Mouse (Mus musculus): ENCODE measurements around the gene Foxn3. TPM values are rescaled to one million over a fixed set of nuclear protein-coding genes. Genes with fewer than 3 reads are reported as not detected.

Foxn3 gene
- total RNA-seq, 2 experiments from 2014 or later: 128 to 143 TPM

DNA sequence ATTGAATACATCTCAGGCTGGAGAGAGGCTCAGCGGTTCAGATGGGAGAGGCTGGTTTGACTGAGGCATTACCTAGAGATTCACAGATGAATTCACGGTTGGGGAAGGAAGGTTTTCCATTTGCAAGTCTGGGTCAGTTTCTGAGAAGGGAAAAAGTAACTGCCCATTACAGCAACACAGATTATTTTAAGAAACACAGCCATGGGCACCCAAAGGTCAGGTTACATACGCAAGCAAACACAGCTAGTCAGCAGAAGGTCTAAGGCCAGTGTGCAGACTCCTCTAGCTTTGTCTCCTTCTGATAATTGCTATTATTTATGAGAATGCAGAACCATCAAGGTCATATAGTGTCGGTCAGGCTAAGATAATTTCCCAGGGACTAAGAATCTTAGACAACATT lies 284.0 kb downstream of the Foxn3 start:
- intact Hi-C loops (cut with DNase I): no loop called here
- no peak for DNase-seq

DNA sequence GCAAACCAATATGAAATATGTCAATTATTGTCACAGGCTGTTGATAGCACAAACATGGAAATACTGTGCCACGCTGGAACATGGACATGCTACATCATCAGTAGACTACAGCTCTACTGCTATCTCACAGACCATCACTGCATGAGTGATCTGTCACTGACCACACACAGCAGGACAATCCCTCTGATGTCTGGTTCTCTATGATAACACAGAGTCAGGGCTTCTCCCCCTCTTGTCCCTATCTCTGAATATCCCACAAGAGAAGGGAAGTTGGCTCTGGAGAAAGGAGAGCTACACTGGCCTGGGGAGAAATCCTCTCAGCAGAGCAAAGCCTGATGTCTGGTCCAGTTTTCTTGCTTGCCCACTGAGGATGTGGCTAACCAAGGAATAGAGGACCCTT lies 288.8 kb downstream of the Foxn3 start:
- intact Hi-C loops (cut with DNase I): no loop called here

DNA sequence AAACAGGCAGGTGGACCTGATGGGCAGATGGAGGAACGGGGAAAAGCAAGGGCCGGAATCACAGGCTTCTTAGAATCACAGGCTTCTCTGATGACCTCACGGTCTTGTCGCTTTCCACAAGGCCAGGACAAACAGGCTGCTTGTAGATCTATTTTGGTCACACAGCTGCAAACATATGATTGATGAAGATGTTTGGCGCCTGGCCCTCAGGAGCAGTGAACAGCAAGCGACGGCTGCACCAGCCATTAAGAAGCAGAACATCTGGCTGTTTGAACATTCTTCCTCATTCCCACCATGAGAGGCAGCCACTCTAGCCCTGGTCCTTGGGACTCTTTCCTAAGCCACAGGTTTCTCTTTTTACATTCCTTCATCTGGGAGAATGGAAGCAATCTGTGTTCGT lies 294.0 kb downstream of the Foxn3 start:
- DNase-seq: peak; percentile 79 to 86
- intact Hi-C loops (cut with DNase I): no loop called here

More for the DNA sequence above, 288.8 kb downstream of the Foxn3 start:
- no peak for DNase-seq

DNA sequence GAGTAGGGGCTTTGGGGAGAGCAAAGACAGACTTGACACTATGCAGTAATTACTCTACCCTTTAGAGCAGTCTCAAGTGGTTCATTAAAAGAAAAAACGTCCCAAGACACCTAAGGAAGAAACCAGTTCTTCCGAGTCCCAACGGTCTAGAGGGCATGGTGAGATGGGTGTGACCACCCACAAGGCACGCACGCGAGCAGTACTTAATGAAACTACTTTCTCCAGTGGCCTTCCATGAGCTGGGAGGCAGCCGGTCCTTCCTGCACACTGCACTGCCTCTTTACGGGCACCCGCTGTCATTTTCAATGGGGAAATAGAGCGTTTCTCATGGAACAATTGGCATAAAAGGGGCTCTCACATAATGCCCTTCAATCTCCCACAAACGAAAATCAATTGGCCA lies 294.4 kb downstream of the Foxn3 start:
- intact Hi-C loops (cut with DNase I): no loop called here
- no peak for DNase-seq

DNA sequence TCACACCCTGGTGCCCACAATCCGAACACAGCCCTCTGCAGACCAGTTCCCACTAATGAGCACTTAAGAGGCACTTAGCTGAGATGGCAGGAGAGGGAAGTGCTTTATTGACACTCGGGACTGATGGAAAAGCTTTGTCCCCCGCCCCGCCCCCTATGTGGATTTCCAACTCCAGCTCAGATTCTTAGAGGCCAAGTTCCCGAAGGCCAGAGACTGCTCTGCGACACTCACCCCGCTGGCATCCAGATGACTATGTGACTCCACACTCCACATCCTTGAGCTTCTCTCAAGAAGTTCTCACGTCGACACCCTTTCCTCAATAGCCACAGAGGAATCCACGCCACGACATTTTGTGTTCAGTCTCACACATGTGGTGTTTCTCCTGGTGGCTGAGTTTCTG lies 295.6 kb downstream of the Foxn3 start:
- intact Hi-C loops (cut with DNase I): no loop called here
- DNase-seq: no peak

DNA sequence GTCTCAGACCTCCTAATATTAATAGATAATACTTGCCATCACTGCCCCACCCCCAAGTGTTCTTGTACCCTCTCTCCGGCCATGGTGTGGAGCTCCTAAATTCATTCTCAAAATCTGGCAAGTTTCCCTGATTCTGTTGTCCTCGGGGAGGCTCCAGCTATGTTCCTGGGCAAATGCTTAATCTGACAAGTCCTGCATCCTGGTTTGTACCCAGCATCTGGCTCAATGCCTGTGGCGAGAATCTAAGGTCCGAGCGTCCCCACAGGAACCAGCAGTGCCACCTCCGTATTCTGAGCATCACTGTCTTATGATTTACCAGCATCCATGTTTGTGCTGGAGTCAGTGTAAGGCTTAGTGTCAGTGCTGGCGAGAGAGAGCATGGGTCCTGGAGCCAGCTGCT lies 296.9 kb downstream of the Foxn3 start:
- intact Hi-C loops (cut with DNase I): no loop called here
- DNase-seq: no peak

DNA sequence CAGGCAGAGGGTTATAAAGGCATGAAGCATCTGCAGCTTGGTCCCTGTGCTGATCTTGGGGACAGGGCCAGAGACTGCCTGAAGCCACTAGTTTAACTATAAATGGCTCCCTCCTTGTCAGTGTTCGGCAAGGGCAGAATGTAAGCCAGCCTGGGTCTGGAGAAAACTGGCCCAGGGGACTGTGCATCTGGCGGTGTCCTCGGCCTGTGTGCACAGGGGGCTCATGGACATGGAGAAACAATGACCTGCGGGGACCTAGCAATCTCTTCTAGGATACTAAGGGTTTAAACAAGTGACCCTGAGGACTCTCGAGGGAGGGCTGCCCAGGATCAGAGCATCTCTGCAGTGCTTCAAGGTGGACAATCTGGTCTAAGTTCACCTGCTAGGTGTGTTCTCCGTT lies 297.6 kb downstream of the Foxn3 start:
- no peak for DNase-seq
- intact Hi-C loops (cut with DNase I): no loop called here

DNA sequence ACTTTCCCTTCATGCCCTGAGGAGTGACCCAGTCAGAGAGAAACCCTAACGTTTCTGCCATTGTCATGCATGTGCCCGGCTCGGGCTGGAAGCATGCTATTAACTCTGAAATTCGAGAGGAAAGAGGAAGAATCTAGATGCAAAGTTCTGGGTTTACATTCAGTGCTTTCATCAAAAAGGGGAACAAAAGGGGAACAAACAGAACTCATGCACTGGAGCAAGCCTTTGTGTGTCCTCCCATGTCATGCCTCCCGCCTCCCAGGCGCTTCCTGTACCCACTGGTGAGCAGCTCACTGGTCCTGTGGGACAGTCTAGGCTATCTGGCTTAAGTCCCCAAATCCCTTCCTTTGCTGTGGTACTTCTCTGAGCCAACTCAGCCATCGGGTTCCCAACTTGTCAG lies 299.0 kb downstream of the Foxn3 start:
- DNase-seq: no peak
- intact Hi-C loops (cut with DNase I): no loop called here

DNA sequence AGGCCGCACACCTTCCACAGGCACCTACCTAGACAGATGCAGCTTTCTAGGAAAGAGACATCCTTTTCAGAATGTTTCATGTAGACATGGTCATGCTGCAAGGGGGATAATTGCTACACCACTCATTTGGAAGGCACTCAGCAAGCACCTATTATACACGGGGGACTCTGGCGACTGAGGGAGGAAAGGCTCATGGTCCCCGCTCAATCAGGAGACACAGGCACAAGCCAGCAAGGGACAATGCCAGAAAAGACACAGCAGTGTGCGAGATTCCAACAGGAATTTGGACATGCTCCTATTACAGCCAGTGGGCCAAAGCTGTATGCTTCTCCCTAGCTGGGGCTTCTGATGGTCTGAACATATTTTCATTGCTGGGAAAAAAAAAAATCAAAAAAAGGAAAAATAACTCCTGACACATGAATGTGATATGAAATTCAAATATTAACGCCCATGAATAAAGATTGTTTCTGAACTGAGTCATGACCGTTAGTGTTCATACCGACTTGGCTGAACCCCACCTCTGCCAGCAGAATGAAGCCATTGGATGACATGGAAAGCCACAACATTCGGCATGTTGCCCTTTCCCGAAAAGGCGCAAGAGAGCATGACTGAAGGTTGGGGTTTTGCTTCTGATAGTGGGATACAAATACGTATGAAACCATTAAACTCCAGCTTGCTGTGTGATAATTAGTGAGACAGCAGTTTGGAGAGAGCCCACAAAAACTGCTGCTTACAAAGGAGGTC lies 299.6 kb downstream of the Foxn3 start:
- peak; percentile 38 to 52 for DNase-seq
- intact Hi-C loops (cut with DNase I): no loop called here

DNA sequence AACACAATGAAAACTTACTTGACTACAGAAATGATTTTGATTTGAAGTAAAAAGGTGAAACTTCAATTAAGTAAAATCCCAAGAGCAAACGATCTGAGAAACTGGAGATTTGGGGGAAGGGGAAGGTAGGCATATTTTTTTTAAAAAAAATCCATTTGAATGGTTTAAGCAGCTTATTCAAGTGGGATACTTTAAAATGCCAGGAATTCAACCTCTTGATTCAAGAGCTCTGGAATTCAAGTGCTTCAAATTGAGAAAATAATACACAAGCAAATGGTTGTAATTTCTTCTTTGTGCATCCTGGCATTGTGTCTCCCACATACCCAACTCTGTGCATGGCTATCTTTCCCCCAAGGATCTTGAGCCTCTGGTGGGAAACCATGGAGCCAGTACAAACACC lies 300.5 kb downstream of the Foxn3 start:
- intact Hi-C loops (cut with DNase I): no loop called here
- DNase-seq: no peak

DNA sequence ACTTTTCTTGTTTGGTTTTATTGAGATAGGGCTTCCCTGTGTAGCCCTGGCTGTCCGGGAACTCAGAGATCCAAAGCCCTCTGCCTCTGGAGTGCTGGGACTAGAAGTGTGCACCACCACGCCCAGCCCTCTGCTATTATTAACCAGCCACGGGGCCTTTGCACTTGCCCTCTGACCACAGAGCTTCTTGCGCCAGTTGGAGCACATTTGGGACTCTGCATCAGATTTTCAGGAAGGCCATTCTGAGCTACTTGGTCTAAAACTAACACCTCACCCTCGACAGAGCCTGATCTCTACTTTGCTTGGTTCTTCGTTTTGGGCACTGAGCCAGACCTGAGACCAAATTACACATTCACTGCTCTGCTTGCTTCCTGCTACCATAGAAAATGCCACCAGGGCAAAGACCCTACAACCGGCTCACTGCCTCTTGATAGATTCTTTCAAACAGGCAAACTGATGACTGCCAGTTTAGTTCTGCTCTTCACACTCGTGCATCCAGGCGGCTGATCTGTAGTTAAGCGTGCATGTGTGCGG lies 301.2 kb downstream of the Foxn3 start:
- intact Hi-C loops (cut with DNase I): no loop called here
- no peak for DNase-seq

DNA sequence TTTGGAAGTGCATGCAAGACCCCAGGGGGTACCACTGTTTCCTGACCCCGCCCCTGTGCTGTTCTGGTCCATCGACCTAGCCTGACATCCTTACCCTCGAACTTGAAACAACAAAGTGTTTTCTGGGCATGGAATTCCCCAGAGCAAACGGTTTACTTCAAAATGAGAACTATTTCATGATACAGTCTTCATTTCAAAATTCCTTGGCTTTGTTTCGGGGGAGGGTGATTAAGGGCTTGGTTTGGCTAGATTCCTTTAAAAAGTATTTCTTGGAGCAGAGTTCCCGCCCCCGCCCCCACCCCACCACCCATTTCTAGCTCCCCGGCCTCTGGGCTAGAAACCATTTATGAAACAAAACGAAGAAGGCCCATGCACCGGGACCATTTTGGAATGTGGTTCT lies 303.2 kb downstream of the Foxn3 start:
- intact Hi-C loops (cut with DNase I): no loop called here

DNA sequence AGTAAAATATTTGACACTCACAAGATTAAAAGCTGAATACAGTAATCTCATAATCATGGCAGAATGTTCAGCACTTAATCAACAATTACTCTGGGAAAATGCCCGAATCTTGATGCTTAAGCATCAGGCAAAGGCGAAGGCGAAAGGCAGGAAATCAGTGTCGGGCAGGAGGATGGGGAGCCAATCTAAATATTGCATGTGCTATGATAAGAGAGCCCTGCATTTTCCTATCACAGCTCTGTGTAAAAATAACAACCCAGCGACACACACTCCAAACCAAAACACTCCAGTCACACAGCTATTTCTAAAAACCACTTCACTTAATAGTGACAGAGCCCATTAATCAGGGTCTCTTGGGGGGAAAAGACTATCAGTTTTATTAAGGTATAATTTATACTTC lies 305.8 kb downstream of the Foxn3 start:
- no peak for DNase-seq
- intact Hi-C loops (cut with DNase I): no loop called here

More for the DNA sequence above, 303.2 kb downstream of the Foxn3 start:
- no peak for DNase-seq

DNA sequence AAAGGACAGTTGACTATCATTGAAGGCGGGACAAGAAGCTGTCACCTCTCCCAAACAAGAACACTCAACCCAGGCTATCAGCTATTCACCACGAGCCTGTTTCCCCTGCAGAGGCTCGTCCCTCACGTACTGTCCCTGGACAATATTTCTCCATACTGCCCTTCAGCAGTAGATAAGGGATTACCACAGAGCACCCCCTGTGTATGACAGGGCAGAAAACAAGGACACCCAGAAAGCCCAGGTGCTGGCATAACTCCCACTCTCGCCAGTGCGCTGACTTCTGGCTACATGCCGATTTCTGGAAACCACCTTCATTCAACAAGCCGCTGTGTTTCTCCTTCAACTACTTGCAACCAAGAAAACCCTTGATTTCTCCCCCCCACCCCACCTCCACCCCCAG lies 306.4 kb downstream of the Foxn3 start:
- intact Hi-C loops (cut with DNase I): no loop called here
- no peak for DNase-seq

DNA sequence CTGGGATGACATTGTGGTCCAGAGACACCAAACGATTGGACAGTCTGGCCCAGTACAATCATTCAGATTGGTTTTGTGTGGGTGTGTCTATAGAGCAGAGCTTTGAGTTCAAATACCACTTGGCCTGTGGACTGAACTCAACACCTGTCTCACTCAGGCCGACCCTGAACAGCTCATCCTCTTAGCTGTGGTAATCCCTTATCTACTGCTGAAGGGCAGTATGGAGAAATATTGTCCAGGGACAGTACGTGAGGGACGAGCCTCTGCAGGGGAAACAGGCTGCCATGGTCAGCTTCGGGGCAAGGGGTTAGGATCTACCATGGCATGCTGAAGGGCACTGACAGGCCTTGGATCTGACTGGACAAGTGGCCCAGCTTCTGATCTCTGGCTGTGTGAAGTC lies 306.9 kb downstream of the Foxn3 start:
- intact Hi-C loops (cut with DNase I): no loop called here
- DNase-seq: no peak

DNA sequence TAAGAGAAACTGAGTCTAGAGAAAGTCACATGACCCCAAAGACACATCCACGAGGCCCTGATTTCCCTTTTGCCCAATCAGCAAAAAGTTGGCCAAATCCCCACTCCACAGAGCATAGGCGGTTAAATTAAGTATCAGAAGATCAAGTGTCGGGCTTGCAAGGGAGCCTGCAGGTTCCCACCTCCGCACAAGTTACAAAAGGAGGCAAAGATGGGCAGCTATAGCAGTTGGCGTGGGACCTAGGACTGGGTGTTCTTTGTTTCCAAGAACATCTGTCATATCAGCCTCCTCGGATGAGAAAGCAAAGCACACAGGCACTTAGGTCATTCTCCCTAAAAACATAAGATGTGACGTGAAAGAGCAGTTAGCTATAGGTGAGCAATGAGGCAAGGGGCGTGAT lies 308.9 kb downstream of the Foxn3 start:
- no peak for DNase-seq
- intact Hi-C loops (cut with DNase I): no loop called here

DNA sequence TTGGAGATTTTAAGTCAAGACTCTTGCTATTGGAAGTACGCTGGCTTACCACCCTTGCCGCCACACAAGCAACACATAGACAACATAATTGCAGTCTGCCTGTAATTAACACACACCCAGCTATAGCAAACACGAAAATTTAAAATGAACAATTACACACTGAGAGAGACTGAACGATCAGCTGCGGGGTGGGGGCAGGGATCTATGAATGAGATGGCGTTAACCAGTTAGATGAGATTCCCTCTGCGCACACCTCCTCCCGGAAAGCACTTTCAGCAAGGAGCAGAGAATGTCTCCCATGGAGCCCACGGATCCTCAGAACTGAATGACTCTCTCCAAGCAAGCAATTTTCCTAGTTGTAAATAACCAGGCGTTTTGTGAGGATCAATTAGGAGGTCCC lies 309.8 kb downstream of the Foxn3 start:
- intact Hi-C loops (cut with DNase I): no loop called here

DNA sequence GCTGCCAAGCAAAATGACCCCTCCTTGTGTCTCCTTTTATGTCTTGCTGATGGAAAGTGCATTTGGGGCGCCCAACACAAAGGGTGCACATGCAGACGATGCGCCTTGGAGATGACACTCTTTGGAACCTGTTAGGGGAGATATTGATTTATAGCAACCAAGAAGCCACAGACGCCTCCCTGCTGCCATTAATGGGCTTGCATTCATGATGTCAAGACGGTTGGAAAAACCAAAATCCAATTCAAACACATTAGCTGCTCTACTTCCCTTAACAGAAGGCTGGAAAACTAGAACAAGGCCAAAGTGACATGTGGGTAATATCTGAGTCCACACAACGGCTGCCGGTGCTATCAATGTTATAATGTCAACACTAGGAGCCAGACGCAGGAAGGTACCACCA lies 314.8 kb downstream of the Foxn3 start:
- DNase-seq: no peak
- intact Hi-C loops (cut with DNase I): no loop called here

More for the DNA sequence above, 309.8 kb downstream of the Foxn3 start:
- no peak for DNase-seq

DNA sequence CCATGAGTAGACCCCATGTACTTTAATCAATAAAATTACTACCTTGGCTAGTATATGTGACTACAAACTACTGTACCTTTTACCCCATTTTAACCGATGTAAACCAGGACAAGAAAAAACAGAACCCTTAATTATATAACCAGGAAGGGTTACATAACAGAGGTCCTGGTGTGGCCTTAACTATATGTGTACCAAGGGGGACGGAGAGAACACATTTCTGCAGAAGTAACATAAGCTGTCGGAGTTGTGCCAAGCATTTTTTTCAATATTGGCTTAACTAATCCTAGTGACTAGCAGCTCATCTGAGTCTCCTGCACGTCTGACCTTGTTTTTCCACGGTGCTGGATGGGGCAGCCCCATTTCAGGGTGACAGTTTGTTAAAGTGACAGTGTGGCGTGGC lies 315.4 kb downstream of the Foxn3 start:
- no peak for DNase-seq
- intact Hi-C loops (cut with DNase I): no loop called here

DNA sequence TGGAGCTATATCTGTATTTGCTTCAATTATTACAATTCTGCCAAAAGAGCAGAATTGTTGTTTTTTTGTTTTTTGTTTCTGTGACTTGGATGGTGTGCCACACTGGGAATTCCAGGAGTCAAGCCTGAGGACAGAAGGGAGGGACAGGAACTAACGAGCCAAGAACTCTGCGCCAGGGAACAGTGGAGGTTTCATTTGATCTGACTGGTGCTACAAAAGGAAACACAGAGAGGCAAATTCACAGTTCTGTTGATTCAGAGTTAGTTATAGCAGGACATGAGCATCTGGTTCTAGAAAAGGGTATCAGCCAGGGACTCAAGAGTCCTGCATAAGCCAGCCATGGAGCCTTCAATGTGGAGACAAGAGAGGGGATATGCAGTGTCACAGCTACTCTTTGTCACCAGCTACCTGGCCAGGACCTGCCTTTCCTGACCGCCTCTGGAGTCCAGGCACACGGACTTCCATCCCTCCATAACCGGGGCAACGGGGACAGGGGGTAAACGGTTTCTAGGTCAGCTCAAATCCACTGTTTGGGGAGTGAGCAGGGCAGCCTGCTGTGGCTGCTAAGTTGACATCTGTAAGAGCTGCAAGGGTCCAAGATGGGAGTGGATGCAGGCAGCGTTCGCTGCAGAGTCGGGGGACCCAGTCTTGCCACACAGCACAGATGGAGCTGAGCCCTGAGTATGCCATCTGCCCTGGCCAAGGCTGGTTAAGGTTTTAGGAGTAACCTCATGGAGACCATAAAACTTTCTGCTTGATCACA lies 316.2 kb downstream of the Foxn3 start:
- intact Hi-C loops (cut with DNase I): no loop called here
- no peak for DNase-seq

DNA sequence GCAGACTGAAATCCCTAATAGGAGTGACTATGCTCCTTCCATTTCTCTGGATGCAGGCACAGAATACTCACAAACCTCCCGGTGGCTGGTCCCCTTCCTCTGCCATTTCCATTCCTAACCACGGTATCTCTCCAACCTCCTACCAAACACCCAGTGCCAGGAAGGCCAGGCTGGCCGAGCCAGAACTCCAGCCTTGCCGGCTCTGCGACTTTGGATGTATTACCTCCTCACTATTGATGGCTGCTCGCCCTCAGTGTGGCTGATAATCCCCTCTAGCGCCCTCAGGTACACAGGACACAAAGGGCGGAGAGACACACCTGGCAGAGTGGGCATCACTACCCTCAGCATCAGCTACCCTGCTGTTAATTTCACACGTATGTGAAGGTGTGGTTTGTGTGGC lies 318.7 kb downstream of the Foxn3 start:
- intact Hi-C loops (cut with DNase I): no loop called here
- DNase-seq: no peak

DNA sequence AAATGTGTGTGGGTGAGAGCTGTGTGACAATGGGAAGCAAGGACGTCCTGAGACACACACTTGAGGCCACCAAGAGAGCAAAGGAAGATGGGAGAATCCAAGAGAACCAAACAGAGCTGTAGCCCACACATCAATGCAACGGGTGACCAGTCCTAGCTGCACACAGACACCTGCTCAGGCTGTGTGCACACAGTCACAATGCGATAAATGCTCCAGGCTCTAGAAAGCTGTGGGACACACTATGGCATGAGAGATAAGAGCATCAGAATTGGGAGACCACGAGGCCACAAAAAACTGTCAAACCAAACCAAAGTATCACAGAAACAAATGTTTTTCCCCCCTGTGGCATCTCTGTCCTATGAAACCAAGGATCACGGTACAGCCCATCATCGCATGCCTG lies 319.1 kb downstream of the Foxn3 start:
- DNase-seq: no peak
- intact Hi-C loops (cut with DNase I): no loop called here

Data from heart, postnatal 10 days (tissue).